Mouse (Mus musculus) stomach, embryonic 16.5 days (tissue): ENCODE measurements around the gene Cd44. TPM values are rescaled to one million over a fixed set of nuclear protein-coding genes. Genes with fewer than 3 reads are reported as not detected.

Experiments used
- ATAC-seq: fragments of 200-750 bp; cut with Nextera tagmentation; 2 replicates; pipeline ENCODE4 v1.8.0; 2017; ENCODE audit warnings: moderate number of reproducible peaks, moderate TSS enrichment; ENCODE audit not compliant: insufficient read depth, low FRiP score
- H3K27ac ChIP-seq: fragments of 300-500 bp; sonication (generic); 2 replicates; pipeline ENCODE4 v1.5.1; 2014; ENCODE audit warnings: low read length
- H3K27me3 ChIP-seq: fragments of 300-500 bp; sonication (generic); 2 replicates; pipeline ENCODE4 v1.6.1; 2014; ENCODE audit warnings: low read length, control low read depth, mixed read lengths; ENCODE audit not compliant: control insufficient read depth, insufficient read depth
- H3K36me3 ChIP-seq: fragments of 300-500 bp; sonication (generic); 2 replicates; pipeline ENCODE4 v1.6.1; 2014; ENCODE audit warnings: low read length; ENCODE audit not compliant: control insufficient read depth, insufficient read depth
- H3K4me1 ChIP-seq: fragments of 300-500 bp; sonication (generic); 2 replicates; pipeline ENCODE4 v1.6.1; 2014; ENCODE audit warnings: low read length, control low read depth, mixed read lengths; ENCODE audit not compliant: control insufficient read depth, insufficient read depth
- H3K4me2 ChIP-seq: fragments of 300-500 bp; sonication (generic); 2 replicates; pipeline ENCODE4 v1.6.1; 2014; ENCODE audit warnings: low read depth, low read length, mixed read lengths
- H3K4me3 ChIP-seq: fragments of 300-500 bp; sonication (generic); replicated peaks from 2 replicates; pipeline ENCODE4 v1.5.1; 2014; ENCODE audit warnings: mild to moderate bottlenecking, low read length
- H3K9ac ChIP-seq: fragments of 300-500 bp; sonication (generic); 2 replicates; pipeline ENCODE4 v1.6.1; 2014; ENCODE audit warnings: low read length
- H3K9me3 ChIP-seq: fragments of 300-500 bp; sonication (generic); replicated peaks from 2 replicates; pipeline ENCODE4 v1.6.1; 2016; ENCODE audit warnings: low read length, control low read depth; ENCODE audit not compliant: control insufficient read depth
- WGBS: fragments of 180-500 bp; shearing (Covaris S2); extraction: QIAGEN DNeasy Blood & Tissue Kit; methylation state at CpG from one replicate; pipeline ENCODE4 v1.1.7; 2014; 5-methylcytosine and 5-hydroxymethylcytosine counted together
- polyA plus RNA-seq: library from polyadenylated mRNA; unstranded; fragments of >200 nt; fragmentation: Nextera tagmentation; extraction: Ambion mirVana; gene quantifications from 2 replicates; pipeline ENCODE4 v1.2.1, GENCODE M21; 2015

The Cd44 gene
- polyA plus RNA-seq, 1 experiment from 2014 or later: 26.5 TPM

DNA sequence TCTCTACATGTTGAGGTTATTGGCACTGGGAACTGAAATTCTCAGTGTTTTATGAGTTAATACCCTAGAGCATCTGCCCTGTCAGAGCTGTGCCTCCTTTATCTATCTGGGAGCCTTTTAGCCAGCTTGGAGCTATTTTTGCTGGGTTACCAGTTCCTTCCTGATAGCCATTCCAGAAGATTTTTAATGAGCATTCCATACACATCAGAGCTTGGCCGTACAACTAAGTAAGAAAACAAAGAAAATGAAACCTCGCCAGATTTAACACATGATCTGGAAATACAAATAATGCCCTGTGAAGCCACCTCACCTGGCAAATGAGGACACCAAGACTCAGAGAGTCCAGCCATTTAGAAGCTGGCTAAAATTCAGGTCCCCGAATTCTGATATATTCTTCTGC is 138.3 kb downstream of the Cd44 start:
- H3K4me2 ChIP-seq: no peak overlapping the region
- 79% methylated on average over 3 of the region's 3 CpGs for WGBS
- H3K27ac ChIP-seq: no peak overlapping the region
- H3K9me3 ChIP-seq: no peaks in the 10 kb centered on the region
- H3K9ac ChIP-seq: no peak overlapping the region
- no peaks in the 10 kb centered on the region for H3K36me3 ChIP-seq
- H3K4me1 ChIP-seq: no peaks in the 10 kb centered on the region
- no peak overlapping the region for H3K4me3 ChIP-seq
- H3K27me3 ChIP-seq: no peaks in the 10 kb centered on the region
- ATAC-seq: no peak

Other genes with a start within 250 kb of the Cd44 start
- gene Slc1a2, start 243.0 kb downstream of the Cd44 start, polyA plus RNA-seq: 0.75 and 1.0 TPM in 2 replicates
- gene Pdhx, start 171.8 kb upstream of the Cd44 start, polyA plus RNA-seq: 33.6 and 39.6 TPM in 2 replicates
- 61.0 and 63.0 TPM in 2 replicates for gene Apip, start 172.0 kb upstream of the Cd44 start, polyA plus RNA-seq